In genomic region chr11:5953130-5953765, GRCm38 (mm10) we compare ENCODE assay signal across 9 mouse cellular contexts. TPM values are rescaled to one million over a fixed set of nuclear protein-coding genes. Genes with fewer than 3 reads are reported as not detected.
DNase-seq lines count a peak whose midpoint lies in the region; ATAC-seq lines count a peak whose summit lies in the region.
"Had no signal": no experiment of that assay in that cellular context is flagged by ENCODE, and none has a peak within 500 bp of the region (broad histone marks: within the 10 kb centered on the region; RNA-seq: fewer than 3 reads in every experiment).

No protein-coding gene starts in this region.

- peaks cover 51% of the 10 kb centered on the region for H3K4me1 ChIP-seq in kidney, embryonic 15.5 days

- WGBS in kidney, embryonic 15.5 days: 40% methylated on average over 8 of the region's 8 CpGs

- H3K27ac ChIP-seq in kidney, embryonic 15.5 days: 0 out of 2 replicates have a peak overlapping the region, but pooled peaks have one; percentile 10
- H3K27ac ChIP-seq: embryonic facial prominence, embryonic 13.5 days; liver, embryonic 13.5 days had no signal

- peak; percentile 42 for DNase-seq in kidney, adult 9 months
- DNase-seq in kidney, adult 11 months: no peak
- peak; percentile 67 for DNase-seq in ES-CJ7 (ENCODE audit: low read depth, low spot score)
- peak; percentile 22 to 49 for DNase-seq in adrenal gland, postnatal 36 days
- no peak for DNase-seq in right cerebral cortex, adult 18-20 months
- DNase-seq: liver, embryonic 13.5 days had no signal

- H3K4me3 ChIP-seq in kidney, embryonic 15.5 days (replicated peaks): no peak overlapping the region
- H3K4me3 ChIP-seq: embryonic facial prominence, embryonic 13.5 days; liver, embryonic 13.5 days had no signal

- ATAC-seq in kidney, embryonic 15.5 days (replicated peaks; ENCODE audit: low FRiP score): no peak
- no peak for ATAC-seq in megakaryocyte-erythroid progenitor cell, adult 5-6 weeks (replicated peaks; ENCODE audit: low FRiP score, low TSS enrichment, poor library complexity, severe bottlenecking)

- no peak overlapping the region for H3K9ac ChIP-seq in kidney, embryonic 15.5 days
- H3K9ac ChIP-seq: embryonic facial prominence, embryonic 13.5 days; liver, embryonic 13.5 days had no signal

- no peaks in the 10 kb centered on the region for H3K27me3 ChIP-seq in kidney, embryonic 15.5 days
- H3K27me3 ChIP-seq: embryonic facial prominence, embryonic 13.5 days had no signal

- H3K36me3 ChIP-seq in kidney, embryonic 15.5 days: 0 out of 2 replicates have a peak, but pooled peaks cover 5% of the 10 kb centered on the region

- no peaks in the 10 kb centered on the region for H3K9me3 ChIP-seq in kidney, embryonic 15.5 days (replicated peaks)
- H3K9me3 ChIP-seq: embryonic facial prominence, embryonic 13.5 days; liver, embryonic 13.5 days had no signal

- H3K4me2 ChIP-seq in kidney, embryonic 15.5 days: no peak overlapping the region
- H3K4me2 ChIP-seq: embryonic facial prominence, embryonic 13.5 days; liver, embryonic 13.5 days had no signal

RNA-seq across cellular contexts. Expression of gene Ykt6, which starts 2.2 kb away (rescaled TPM):
- 10 to 100 TPM; 70.0 to 86.4 TPM for total RNA-seq in adrenal gland, postnatal 36 days (2021)
- 52.9 and 57.3 TPM in 2 replicates for polyA plus RNA-seq in kidney, embryonic 15.5 days (2015; fragmentation: Nextera tagmentation; extraction: Ambion mirVana)
- 31.2 and 37.7 TPM in 2 replicates for total RNA-seq in megakaryocyte-erythroid progenitor cell, adult 5-6 weeks (2014; fragmentation: Nextera tagmentation)
- total RNA-seq in megakaryocyte-erythroid progenitor cell, adult 5-6 weeks (2017): 42.3 and 43.6 TPM in 2 replicates

RNA-seq across cellular contexts. Expression of gene Gck, which starts 3.4 kb away (rescaled TPM):
- 1 to 10 TPM; 2.1 to 2.4 TPM for total RNA-seq in adrenal gland, postnatal 36 days (2021)
- 1.3 and 2.0 TPM in 2 replicates for polyA plus RNA-seq in kidney, embryonic 15.5 days (2015; fragmentation: Nextera tagmentation; extraction: Ambion mirVana)
- total RNA-seq in megakaryocyte-erythroid progenitor cell, adult 5-6 weeks (2014; fragmentation: Nextera tagmentation): not detected in 2 replicates
- total RNA-seq in megakaryocyte-erythroid progenitor cell, adult 5-6 weeks (2017): not detected in 2 replicates

RNA-seq across cellular contexts. Expression of gene Myl7, which starts 54.7 kb away (rescaled TPM):
- not detected for total RNA-seq in adrenal gland, postnatal 36 days (2021)
- polyA plus RNA-seq in kidney, embryonic 15.5 days (2015; fragmentation: Nextera tagmentation; extraction: Ambion mirVana): 3.9 and 5.8 TPM in 2 replicates
- not detected in 2 replicates for total RNA-seq in megakaryocyte-erythroid progenitor cell, adult 5-6 weeks (2014; fragmentation: Nextera tagmentation)
- total RNA-seq in megakaryocyte-erythroid progenitor cell, adult 5-6 weeks (2017): not detected in 2 replicates

Comparison
In these comparisons a context has a peak if more than half of its experiments do, and no peak if none do; other contexts are left out.
1. DNase-seq: peak in kidney, adult 9 months (single experiment), ES-CJ7 (single experiment) and adrenal gland, postnatal 36 days (2 of 2); none in kidney, adult 11 months (single experiment) and right cerebral cortex, adult 18-20 months (single experiment).